Mouse (Mus musculus) stomach, embryonic 15.5 days (tissue): ENCODE measurements at regions not wholly inside any gene's neighbourhood (a gene's known extent, or its start where the extent isn't known, plus 50 kb on each side); places are given as distances from the start of the nearest gene placed in this dataset.

Experiments used
- ATAC-seq: fragments of 200-750 bp; cut with Nextera tagmentation; 2 replicates; pipeline ENCODE4 v1.8.0; 2017; ENCODE audit warnings: low read depth, moderate number of reproducible peaks, moderate TSS enrichment; ENCODE audit not compliant: insufficient read depth, low FRiP score
- H3K27ac ChIP-seq: fragments of 300-500 bp; sonication (generic); 2 replicates; pipeline ENCODE4 v1.5.1; 2015; ENCODE audit warnings: mild to moderate bottlenecking, inconsistent platforms
- H3K27me3 ChIP-seq: fragments of 300-500 bp; sonication (generic); replicated peaks from 2 replicates; pipeline ENCODE4 v1.6.1; 2015; ENCODE audit warnings: inconsistent platforms
- H3K36me3 ChIP-seq: fragments of 300-500 bp; sonication (generic); 2 replicates; pipeline ENCODE4 v1.6.1; 2015; ENCODE audit warnings: inconsistent platforms
- H3K4me1 ChIP-seq: fragments of 300-500 bp; sonication (generic); 2 replicates; pipeline ENCODE4 v1.6.1; 2015; ENCODE audit warnings: inconsistent platforms
- H3K4me2 ChIP-seq: fragments of 300-500 bp; sonication (generic); 2 replicates; pipeline ENCODE4 v1.6.1; 2015; ENCODE audit warnings: mild to moderate bottlenecking, inconsistent platforms
- H3K4me3 ChIP-seq: fragments of 300-500 bp; sonication (generic); replicated peaks from 2 replicates; pipeline ENCODE4 v1.5.1; 2015; ENCODE audit warnings: inconsistent platforms
- H3K9ac ChIP-seq: fragments of 300-500 bp; sonication (generic); 2 replicates; pipeline ENCODE4 v1.6.1; 2015; ENCODE audit warnings: inconsistent platforms
- H3K9me3 ChIP-seq: fragments of 300-500 bp; sonication (generic); 2 replicates; pipeline ENCODE4 v1.6.1; 2016; ENCODE audit warnings: inconsistent platforms
- WGBS: fragments of 180-500 bp; shearing (Covaris S2); methylation state at CpG from one replicate; pipeline ENCODE4 v1.1.7; 2015; 5-methylcytosine and 5-hydroxymethylcytosine counted together

DNA sequence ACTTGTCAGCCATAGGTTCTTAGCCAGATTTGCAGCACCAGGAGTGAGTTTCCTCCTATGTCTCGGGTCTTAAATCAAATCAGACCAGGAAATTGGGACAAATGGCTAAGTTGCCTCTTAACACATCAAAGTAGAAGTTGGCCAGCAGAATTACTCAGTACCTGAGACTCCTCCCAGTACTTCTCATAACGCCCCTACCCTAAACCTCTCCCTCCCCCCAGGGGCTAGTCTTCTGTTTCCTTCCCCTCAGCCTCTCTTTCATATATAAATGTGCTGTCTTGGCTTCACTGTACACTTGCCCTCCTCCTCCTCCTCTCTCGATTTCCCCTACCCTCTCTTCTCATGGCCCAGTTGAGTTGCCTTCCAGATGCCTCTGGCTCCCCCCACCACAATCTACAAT lies 79.9 kb upstream of the Sox13 start:
- Histone ChIP-seq H3K9ac (no peak overlapping the region), H3K9me3 (no peaks in the 10 kb centered on the region), H3K4me3 (no peak overlapping the region), H3K27ac (no peak overlapping the region), H3K4me2 (no peak overlapping the region), H3K36me3 (no peaks in the 10 kb centered on the region), H3K4me1 (no peaks in the 10 kb centered on the region), H3K27me3 (no peaks in the 10 kb centered on the region)
- no peak for ATAC-seq
- 59% methylated on average over 3 of the region's 3 CpGs for WGBS

GRCm38 (mm10) chr1:133503336-133503735 lies 79.2 kb upstream of the Sox13 start:
- H3K36me3 ChIP-seq: no peaks in the 10 kb centered on the region
- H3K9ac ChIP-seq: no peak overlapping the region
- no peak overlapping the region for H3K27ac ChIP-seq
- WGBS: 89% methylated on average over 2 of the region's 2 CpGs
- no peak overlapping the region for H3K4me3 ChIP-seq
- no peaks in the 10 kb centered on the region for H3K4me1 ChIP-seq
- no peak overlapping the region for H3K4me2 ChIP-seq
- no peaks in the 10 kb centered on the region for H3K9me3 ChIP-seq
- no peak for ATAC-seq
- no peaks in the 10 kb centered on the region for H3K27me3 ChIP-seq

DNA sequence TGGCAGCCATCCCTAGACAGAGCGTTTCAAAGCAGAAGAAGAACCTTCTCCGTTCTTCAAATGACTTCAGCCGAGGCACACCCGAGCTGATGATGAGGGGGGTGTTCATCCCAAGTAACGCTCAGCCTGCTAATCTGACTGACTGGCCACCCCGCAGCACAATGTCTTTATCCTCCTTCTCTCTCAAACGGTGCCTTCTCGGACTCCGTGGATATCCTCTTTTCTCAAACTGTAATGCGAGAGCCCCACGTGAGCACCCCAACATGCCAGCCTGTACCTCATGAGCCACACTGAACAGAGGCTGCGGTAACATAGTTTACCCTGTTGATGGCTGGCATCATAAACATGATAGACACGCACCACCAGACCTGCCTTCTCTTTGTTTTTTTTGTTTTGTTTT lies 76.8 kb upstream of the Sox13 start:
- Histone ChIP-seq H3K9ac (no peak overlapping the region), H3K4me3 (no peak overlapping the region), H3K4me1 (no peaks in the 10 kb centered on the region), H3K36me3 (no peaks in the 10 kb centered on the region), H3K27ac (no peak overlapping the region), H3K4me2 (no peak overlapping the region), H3K9me3 (no peaks in the 10 kb centered on the region), H3K27me3 (no peaks in the 10 kb centered on the region)
- 75% methylated on average over 13 of the region's 13 CpGs for WGBS
- no peak for ATAC-seq

DNA sequence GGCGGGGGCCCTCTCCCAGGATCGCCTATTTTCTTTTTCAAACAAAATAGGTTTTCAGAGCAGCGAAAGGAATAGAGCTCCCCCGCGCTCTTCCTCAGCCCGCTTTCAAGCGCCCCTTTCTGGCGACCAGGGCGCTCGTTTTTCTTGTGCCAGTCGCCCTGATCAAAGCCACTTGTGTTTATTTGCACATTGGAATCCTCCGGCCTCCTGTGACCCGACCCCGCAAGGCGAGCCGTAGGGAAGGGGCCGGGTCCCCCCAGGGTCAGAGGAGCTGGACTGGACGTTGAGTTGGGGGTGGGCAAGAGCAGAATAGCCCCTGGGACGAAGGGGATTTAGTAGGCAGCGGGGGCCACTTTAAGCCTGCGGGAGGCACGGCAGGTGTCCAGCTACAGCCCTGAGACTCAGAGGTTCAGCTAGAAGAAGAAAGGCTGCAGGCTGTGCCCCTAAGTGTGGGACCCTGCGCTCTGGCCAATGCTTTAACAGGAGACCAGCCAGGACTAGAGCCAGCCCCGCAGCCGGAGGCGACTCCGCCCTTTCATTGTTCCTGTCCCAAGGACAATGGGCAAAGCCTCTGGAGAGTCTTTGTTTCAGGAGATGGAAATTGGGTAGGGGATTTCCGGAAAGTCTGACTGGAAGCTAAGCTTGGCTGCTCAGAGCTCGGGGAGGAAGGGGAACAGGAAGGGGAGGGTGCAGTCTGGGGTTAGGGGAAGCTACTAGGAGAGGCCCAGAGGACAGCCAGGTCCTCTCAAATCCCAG lies 69.0 kb upstream of the Sox13 start:
- Histone ChIP-seq H3K27ac (peak overlapping the region; percentile 68), H3K4me1 (peaks cover 21% of the 10 kb centered on the region), H3K36me3 (no peaks in the 10 kb centered on the region), H3K4me2 (peak overlapping the region; percentile 80), H3K9me3 (no peaks in the 10 kb centered on the region), H3K4me3 (peak overlapping the region; percentile 35), H3K9ac (peak overlapping the region; percentile 44), H3K27me3 (no peaks in the 10 kb centered on the region)
- WGBS: 2% methylated on average over 29 of the region's 29 CpGs
- peak; percentile 48; the same call in 1 of the 2 replicates for ATAC-seq

- Histone ChIP-seq H3K4me1 (peaks cover 21% of the 10 kb centered on the region), H3K27me3 (no peaks in the 10 kb centered on the region), H3K4me3 (peak overlapping the region; percentile 35), H3K9me3 (no peaks in the 10 kb centered on the region), H3K36me3 (no peaks in the 10 kb centered on the region), H3K9ac (peak overlapping the region; percentile 44; the same call in 1 of the 2 replicates), H3K4me2 (peak overlapping the region; percentile 80), H3K27ac (peak overlapping the region; percentile 68)
- 13% methylated on average over 11 of the region's 11 CpGs for WGBS
- peak; percentile 57 for ATAC-seq
These were observed 68.3 kb upstream of the Sox13 start for GRCm38 (mm10) chr1:133492291-133492985.

- WGBS: 24% methylated on average over 4 of the region's 4 CpGs
- no peaks in the 10 kb centered on the region for H3K9me3 ChIP-seq
- H3K9ac ChIP-seq: no peak overlapping the region
- H3K4me2 ChIP-seq: peak overlapping the region; percentile 80
- peaks cover 21% of the 10 kb centered on the region for H3K4me1 ChIP-seq
- ATAC-seq: no peak
- no peaks in the 10 kb centered on the region for H3K27me3 ChIP-seq
- H3K36me3 ChIP-seq: no peaks in the 10 kb centered on the region
- H3K27ac ChIP-seq: peak overlapping the region; percentile 68; the same call in 1 of the 2 replicates
- no peak overlapping the region for H3K4me3 ChIP-seq
These were observed 67.7 kb upstream of the Sox13 start for GRCm38 (mm10) chr1:133491857-133492290.

GRCm38 (mm10) chr1:133487171-133487901 lies 63.2 kb upstream of the Sox13 start:
- no peak overlapping the region for H3K4me2 ChIP-seq
- no peaks in the 10 kb centered on the region for H3K27me3 ChIP-seq
- 65% methylated on average over 8 of the region's 8 CpGs for WGBS
- H3K4me3 ChIP-seq: no peak overlapping the region
- no peak overlapping the region for H3K9ac ChIP-seq
- no peaks in the 10 kb centered on the region for H3K36me3 ChIP-seq
- no peak overlapping the region for H3K27ac ChIP-seq
- H3K4me1 ChIP-seq: peaks cover 17% of the 10 kb centered on the region
- no peaks in the 10 kb centered on the region for H3K9me3 ChIP-seq
- no peak for ATAC-seq

DNA sequence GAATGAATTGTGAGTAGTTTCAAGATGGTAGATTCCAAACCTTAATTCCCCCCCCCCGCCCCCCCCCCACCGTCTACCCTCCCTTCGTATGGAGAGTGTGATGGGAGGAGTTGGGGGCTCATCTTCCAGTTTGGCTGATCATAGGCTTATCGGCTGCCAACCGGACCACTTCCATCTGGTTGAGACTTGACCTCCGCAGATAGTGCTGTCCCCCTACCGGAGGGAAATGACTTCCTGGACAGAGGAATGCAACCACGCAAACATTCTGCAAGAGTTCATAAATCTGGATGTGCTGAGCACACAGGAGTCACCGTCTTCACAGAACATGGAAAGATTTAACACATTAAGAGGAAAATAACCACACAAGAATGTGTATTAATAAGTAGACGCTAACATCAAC lies 62.2 kb upstream of the Sox13 start:
- H3K4me2 ChIP-seq: no peak overlapping the region
- no peak; the same call in 1 of the 2 replicates for ATAC-seq
- H3K27ac ChIP-seq: peak overlapping the region; percentile 59; the same call in 1 of the 2 replicates
- H3K27me3 ChIP-seq: no peaks in the 10 kb centered on the region
- H3K36me3 ChIP-seq: no peaks in the 10 kb centered on the region
- H3K4me1 ChIP-seq: peaks cover 9% of the 10 kb centered on the region; the same call in 1 of the 2 replicates
- no peak overlapping the region for H3K4me3 ChIP-seq
- H3K9ac ChIP-seq: no peak overlapping the region
- H3K9me3 ChIP-seq: no peaks in the 10 kb centered on the region
- WGBS: 20% methylated on average over 10 of the region's 10 CpGs

- Histone ChIP-seq H3K9me3 (no peaks in the 10 kb centered on the region), H3K36me3 (no peaks in the 10 kb centered on the region), H3K4me2 (no peak overlapping the region), H3K27ac (no peak overlapping the region), H3K9ac (no peak overlapping the region), H3K27me3 (no peaks in the 10 kb centered on the region), H3K4me1 (peaks cover 9% of the 10 kb centered on the region; the same call in 1 of the 2 replicates), H3K4me3 (no peak overlapping the region)
- 56% methylated on average over 5 of the region's 5 CpGs for WGBS
- ATAC-seq: no peak
These were observed 58.7 kb upstream of the Sox13 start for GRCm38 (mm10) chr1:133482891-133483290.

- ATAC-seq: no peak
These were observed 50.4 kb upstream of the Sox13 start for GRCm38 (mm10) chr1:133474546-133474945.

More at GRCm38 (mm10) chr1:133474546-133474945, 50.4 kb upstream of the Sox13 start:
- WGBS: 63% methylated on average over 2 of the region's 2 CpGs
- no peak overlapping the region for H3K4me2 ChIP-seq
- no peaks in the 10 kb centered on the region for H3K4me1 ChIP-seq
- H3K36me3 ChIP-seq: no peaks in the 10 kb centered on the region
- H3K9me3 ChIP-seq: no peaks in the 10 kb centered on the region
- no peak overlapping the region for H3K9ac ChIP-seq
- H3K4me3 ChIP-seq: no peak overlapping the region
- H3K27ac ChIP-seq: no peak overlapping the region
- H3K27me3 ChIP-seq: no peaks in the 10 kb centered on the region
